Mouse (Mus musculus) liver, embryonic 16.5 days (tissue): ENCODE data around the gene Taf15. TPM values are rescaled to one million over a fixed set of nuclear protein-coding genes. Genes with fewer than 3 reads are reported as not detected.
"Not testable (repeated sequence)": the region's sequence is repeated elsewhere in the genome, so short reads cannot be mapped to it uniquely, and the experiment has no call there.

Experiments used
- ATAC-seq: fragments of 200-750 bp; cut with Nextera tagmentation; 2 replicates; pipeline ENCODE4 v1.8.0; 2017; ENCODE audit warnings: low read depth, mild to moderate bottlenecking, moderate number of reproducible peaks, moderate library complexity
- H3K27ac ChIP-seq: fragments of 300-500 bp; sonication (generic); 2 replicates; pipeline ENCODE4 v1.5.1; 2014; ENCODE audit warnings: mild to moderate bottlenecking, low read length
- H3K27me3 ChIP-seq: fragments of 300-500 bp; sonication (generic); 2 replicates; pipeline ENCODE4 v1.6.1; 2014; ENCODE audit warnings: low read depth, low read length, mixed read lengths; ENCODE audit not compliant: control insufficient read depth, insufficient read depth
- H3K36me3 ChIP-seq: fragments of 300-500 bp; sonication (generic); 2 replicates; pipeline ENCODE4 v1.6.1; 2014; ENCODE audit warnings: mild to moderate bottlenecking; ENCODE audit not compliant: control insufficient read depth, insufficient read depth
- H3K4me1 ChIP-seq: fragments of 300-500 bp; sonication (generic); 2 replicates; pipeline ENCODE4 v1.6.1; 2014; ENCODE audit warnings: low read depth, low read length, mixed read lengths; ENCODE audit not compliant: control insufficient read depth
- H3K4me2 ChIP-seq: fragments of 300-500 bp; sonication (generic); 2 replicates; pipeline ENCODE4 v1.6.1; 2014; ENCODE audit warnings: low read depth, low read length, mixed read lengths
- H3K4me3 ChIP-seq: fragments of 300-500 bp; sonication (generic); 2 replicates; pipeline ENCODE4 v1.5.1; 2014; ENCODE audit warnings: low read depth, mild to moderate bottlenecking, low read length
- H3K9ac ChIP-seq: fragments of 300-500 bp; sonication (generic); 2 replicates; pipeline ENCODE4 v1.6.1; 2014; ENCODE audit warnings: low read depth, low read length
- H3K9me3 ChIP-seq: fragments of 300-500 bp; sonication (generic); replicated peaks from 2 replicates; pipeline ENCODE4 v1.6.1; 2016; ENCODE audit warnings: low read length; ENCODE audit not compliant: control insufficient read depth
- WGBS: fragments of 180-500 bp; shearing (Covaris S2); extraction: QIAGEN DNeasy Blood & Tissue Kit; methylation state at CpG from one replicate; pipeline ENCODE4 v1.1.7; 2014; ENCODE audit not compliant: insufficient replicate concordance; 5-methylcytosine and 5-hydroxymethylcytosine counted together
- polyA plus RNA-seq: library from polyadenylated mRNA; unstranded; fragments of >200 nt; fragmentation: Nextera tagmentation; extraction: Ambion mirVana; gene quantifications from 2 replicates; pipeline ENCODE4 v1.2.1, GENCODE M21; 2015

The Taf15 gene
- polyA plus RNA-seq, 1 experiment from 2014 or later = 4.2 TPM

GRCm38 (mm10) chr11:83541415-83541814, 68.5 kb downstream of the Taf15 start:
- H3K9me3 ChIP-seq = no peaks in the 10 kb centered on the region
- H3K36me3 ChIP-seq = no peaks in the 10 kb centered on the region
- no peaks in the 10 kb centered on the region for H3K27me3 ChIP-seq
- H3K4me1 ChIP-seq = no peaks in the 10 kb centered on the region
- H3K9ac ChIP-seq = no peak overlapping the region
- H3K27ac ChIP-seq = no peak overlapping the region
- H3K4me3 ChIP-seq = no peak overlapping the region
- ATAC-seq = no peak
- no peak overlapping the region for H3K4me2 ChIP-seq
- 69% methylated on average over 3 of the region's 3 CpGs for WGBS

GRCm38 (mm10) chr11:83544214-83544613, 71.3 kb downstream of the Taf15 start:
- WGBS = 29% methylated on average over 3 of the region's 3 CpGs
- H3K4me2 ChIP-seq = no peak overlapping the region
- H3K9me3 ChIP-seq = no peaks in the 10 kb centered on the region
- H3K9ac ChIP-seq = no peak overlapping the region
- no peaks in the 10 kb centered on the region for H3K27me3 ChIP-seq
- H3K27ac ChIP-seq = no peak overlapping the region
- H3K36me3 ChIP-seq = no peaks in the 10 kb centered on the region
- peak; percentile 19; the same call in 1 of the 2 replicates for ATAC-seq
- H3K4me1 ChIP-seq = no peaks in the 10 kb centered on the region
- no peak overlapping the region for H3K4me3 ChIP-seq

- no peak for ATAC-seq
- Histone ChIP-seq H3K9me3 (no peaks in the 10 kb centered on the region), H3K4me2 (no peak overlapping the region), H3K27ac (no peak overlapping the region), H3K9ac (no peak overlapping the region), H3K4me3 (no peak overlapping the region), H3K27me3 (no peaks in the 10 kb centered on the region), H3K36me3 (no peaks in the 10 kb centered on the region), H3K4me1 (no peaks in the 10 kb centered on the region)
- WGBS = 16% methylated on average over 5 of the region's 5 CpGs
Observed at GRCm38 (mm10) chr11:83550186-83550632, 77.3 kb downstream of the Taf15 start.

- H3K9ac ChIP-seq, H3K27me3 ChIP-seq, H3K4me2 ChIP-seq, H3K4me3 ChIP-seq, ATAC-seq, H3K27ac ChIP-seq, H3K4me1 ChIP-seq, H3K36me3 ChIP-seq, H3K9me3 ChIP-seq: not testable (repeated sequence)
- WGBS = 75% methylated on average over 6 of the region's 7 CpGs
Observed at GRCm38 (mm10) chr11:83551037-83551436, 78.2 kb downstream of the Taf15 start.

GRCm38 (mm10) chr11:83551668-83552067, 78.8 kb downstream of the Taf15 start:
- H3K4me3 ChIP-seq = no peak overlapping the region
- no peaks in the 10 kb centered on the region for H3K36me3 ChIP-seq
- H3K9me3 ChIP-seq = no peaks in the 10 kb centered on the region
- no peaks in the 10 kb centered on the region for H3K27me3 ChIP-seq
- no peaks in the 10 kb centered on the region for H3K4me1 ChIP-seq
- no peak overlapping the region for H3K4me2 ChIP-seq
- no peak overlapping the region for H3K27ac ChIP-seq
- ATAC-seq = no peak
- H3K9ac ChIP-seq = no peak overlapping the region
- WGBS = 66% methylated on average over 5 of the region's 5 CpGs

Other genes with a start within 250 kb of the Taf15 start
- gene Slfn14, start 186.4 kb upstream of the Taf15 start, polyA plus RNA-seq = 39.7 and 43.0 TPM in 2 replicates
- gene Ap2b1, start 174.1 kb upstream of the Taf15 start, polyA plus RNA-seq = 19.2 and 21.7 TPM in 2 replicates
- 5.6 and 6.2 TPM in 2 replicates for gene Pex12, start 170.5 kb upstream of the Taf15 start, polyA plus RNA-seq
- gene Rasl10b, start 63.9 kb upstream of the Taf15 start, polyA plus RNA-seq = 0.02 and 0.07 TPM in 2 replicates
- gene Gas2l2, start 43.6 kb upstream of the Taf15 start, polyA plus RNA-seq = not detected in 2 replicates
- gene 1700020L24Rik, start 35.4 kb upstream of the Taf15 start, polyA plus RNA-seq = 1.7 and 2.4 TPM in 2 replicates
- gene Mmp28, start 10.0 kb upstream of the Taf15 start, polyA plus RNA-seq = 0.37 and 0.42 TPM in 2 replicates
- not detected in 2 replicates for gene Heatr9, start 49.1 kb downstream of the Taf15 start, polyA plus RNA-seq
- gene Ccl5, start 57.4 kb downstream of the Taf15 start, polyA plus RNA-seq = 1.2 and 1.7 TPM in 2 replicates
- 66.8 and 71.8 TPM in 2 replicates for gene Ccl9, start 105.5 kb downstream of the Taf15 start, polyA plus RNA-seq
- 16.3 and 16.9 TPM in 2 replicates for gene Ccl6, start 120.0 kb downstream of the Taf15 start, polyA plus RNA-seq
- not detected in 2 replicates for gene Rpl9-ps1, start 172.5 kb downstream of the Taf15 start, polyA plus RNA-seq
- gene Ccl3, start 176.3 kb downstream of the Taf15 start, polyA plus RNA-seq = 0.34 and 0.44 TPM in 2 replicates
- gene Ccl4, start 189.5 kb downstream of the Taf15 start, polyA plus RNA-seq = 0.48 and 0.50 TPM in 2 replicates
- gene Wfdc17, start 230.9 kb downstream of the Taf15 start, polyA plus RNA-seq = 20.4 and 20.6 TPM in 2 replicates
- 0.18 TPM in 1 of 2 replicates, not detected in the other for gene Wfdc18, start 235.9 kb downstream of the Taf15 start, polyA plus RNA-seq